Mouse (Mus musculus) forebrain, postnatal 0 days (tissue): ENCODE results near the gene Serpinf1. TPM values are rescaled to one million over a fixed set of nuclear protein-coding genes. Genes with fewer than 3 reads are reported as not detected.

Source experiments
- ATAC-seq: fragments of 200-750 bp; cut with Nextera tagmentation; 2 replicates; pipeline ENCODE4 v1.8.0; 2017; ENCODE audit warnings: mild to moderate bottlenecking, moderate library complexity
- DNase-seq: peaks from one replicate; pipeline ENCODE4 v3.0.0-alpha.2; 2015
- H3K27ac ChIP-seq: fragments of 300-500 bp; sonication (generic); 2 replicates; pipeline ENCODE4 v1.5.1; 2014; ENCODE audit warnings: low read depth, mild to moderate bottlenecking, antibody characterized with exemption, low read length, moderate library complexity, mixed read lengths
- H3K27me3 ChIP-seq: fragments of 300-500 bp; sonication (generic); 2 replicates; pipeline ENCODE4 v1.6.1; 2014; ENCODE audit warnings: mild to moderate bottlenecking, low read length, mixed read lengths; ENCODE audit not compliant: insufficient read depth
- H3K36me3 ChIP-seq: fragments of 300-500 bp; sonication (generic); 2 replicates; pipeline ENCODE4 v1.6.1; 2014; ENCODE audit warnings: mild to moderate bottlenecking, moderate library complexity; ENCODE audit not compliant: insufficient read depth
- H3K4me1 ChIP-seq: fragments of 300-500 bp; sonication (generic); 2 replicates; pipeline ENCODE4 v1.6.1; 2014; ENCODE audit warnings: antibody characterized with exemption; ENCODE audit not compliant: insufficient read depth
- H3K4me2 ChIP-seq: fragments of 300-500 bp; sonication (generic); 2 replicates; pipeline ENCODE4 v1.6.1; 2014; ENCODE audit warnings: low read depth, mild to moderate bottlenecking, moderate library complexity
- H3K4me3 ChIP-seq: fragments of 300-500 bp; sonication (generic); 2 replicates; pipeline ENCODE4 v1.5.1; 2014; ENCODE audit warnings: low read depth, low read length, mixed read lengths
- H3K9ac ChIP-seq: fragments of 300-500 bp; sonication (generic); 2 replicates; pipeline ENCODE4 v1.6.1; 2014; ENCODE audit warnings: mild to moderate bottlenecking
- H3K9me3 ChIP-seq: fragments of 300-500 bp; sonication (generic); 2 replicates; pipeline ENCODE4 v1.6.1; 2016; ENCODE audit warnings: low read length
- CTCF ChIP-seq: sonication (generic); IDR thresholded peaks from 2 replicates; pipeline ENCODE4 v1.5.1; 2016; ENCODE audit warnings: antibody characterized with exemption, control low read depth, low read depth
- WGBS: fragments of 180-500 bp; shearing (Covaris S2); extraction: QIAGEN DNeasy Blood & Tissue Kit; methylation state at CpG from one replicate; pipeline ENCODE4 v1.1.7; 2014; 5-methylcytosine and 5-hydroxymethylcytosine counted together
- polyA plus RNA-seq: library from polyadenylated mRNA; unstranded; fragments of >200 nt; fragmentation: Nextera tagmentation; extraction: Ambion mirVana; gene quantifications from 2 replicates; pipeline ENCODE4 v1.2.1, GENCODE M21; 2015
- total RNA-seq: library from RNA; depleted of rRNA; stranded (reverse); fragments of >200 nt; gene quantifications from 2 replicates; pipeline ENCODE4 v1.2.3, GENCODE M21; 2014

Gene Serpinf1
- total and polyA plus RNA-seq, 2 experiments from 2014 or later = 44.6 to 53.3 TPM

DNA sequence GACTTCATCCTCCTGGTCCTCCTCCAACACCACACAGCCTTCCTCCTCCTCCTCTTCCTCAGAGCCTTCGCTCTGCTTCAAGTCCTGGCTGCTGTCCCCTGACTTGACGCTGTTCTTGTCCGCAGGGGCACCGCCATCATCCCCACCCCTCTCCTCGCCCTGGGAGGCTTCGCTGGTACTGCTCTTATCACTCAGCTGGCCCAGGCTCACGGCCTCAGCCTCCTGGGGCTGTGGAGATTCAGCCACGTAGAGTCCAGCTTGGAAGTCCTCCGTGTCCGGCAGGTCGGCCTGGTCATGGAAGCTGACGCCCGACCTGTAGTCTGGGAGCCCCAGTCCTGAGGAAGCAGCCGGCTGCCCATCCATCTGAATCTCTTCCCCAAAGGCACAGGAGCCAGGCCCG lies 28.4 kb upstream of the Serpinf1 start:
- 88% methylated on average over 15 of the region's 15 CpGs for WGBS
- no peak for TF ChIP-seq CTCF
- no peak overlapping the region for H3K4me2 ChIP-seq
- no peaks in the 10 kb centered on the region for H3K27me3 ChIP-seq
- H3K4me3 ChIP-seq = no peak overlapping the region
- no peak overlapping the region for H3K9ac ChIP-seq
- 0 out of 2 replicates have a peak, but pooled peaks cover 8% of the 10 kb centered on the region for H3K4me1 ChIP-seq
- DNase-seq = no peak
- ATAC-seq = no peak
- H3K9me3 ChIP-seq = no peaks in the 10 kb centered on the region
- H3K27ac ChIP-seq = no peak overlapping the region
- H3K36me3 ChIP-seq = peaks cover 40% of the 10 kb centered on the region

DNA sequence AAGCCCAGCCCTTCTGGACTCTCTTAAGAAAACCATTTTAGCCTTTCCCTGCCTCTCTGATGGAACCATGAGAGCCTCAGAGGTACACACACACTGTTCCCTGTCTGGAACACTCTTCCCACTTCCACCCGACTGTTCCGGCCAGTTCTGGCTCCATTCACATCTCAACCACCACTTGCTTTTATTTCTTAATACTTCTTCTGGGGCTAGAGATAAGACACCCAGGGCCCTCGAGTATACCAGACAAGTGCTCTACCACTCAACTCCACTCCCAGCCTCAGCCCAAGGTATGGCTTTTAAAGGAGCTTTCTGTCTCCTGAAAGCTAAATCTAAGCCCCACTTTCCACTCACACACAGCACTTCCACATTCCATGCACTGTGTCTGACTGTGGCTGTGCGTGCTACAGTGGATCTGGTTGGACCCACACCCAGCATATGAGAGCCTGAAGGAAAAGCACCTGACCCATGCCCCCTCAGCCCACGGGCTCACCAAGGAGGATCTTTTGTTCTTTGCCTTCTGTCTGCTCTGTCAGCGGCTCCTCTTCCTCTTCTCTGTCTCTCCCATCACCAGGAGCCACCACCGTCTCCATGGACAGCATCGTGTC lies 27.9 kb upstream of the Serpinf1 start:
- no peak for DNase-seq
- no peak overlapping the region for H3K27ac ChIP-seq
- H3K36me3 ChIP-seq = peaks cover 46% of the 10 kb centered on the region
- 0 out of 2 replicates have a peak, but pooled peaks cover 8% of the 10 kb centered on the region for H3K4me1 ChIP-seq
- no peaks in the 10 kb centered on the region for H3K27me3 ChIP-seq
- TF ChIP-seq CTCF = no peak
- no peak overlapping the region for H3K4me2 ChIP-seq
- no peak overlapping the region for H3K9ac ChIP-seq
- ATAC-seq = no peak
- WGBS = 87% methylated on average over 8 of the region's 8 CpGs
- H3K4me3 ChIP-seq = no peak overlapping the region
- H3K9me3 ChIP-seq = no peaks in the 10 kb centered on the region

DNA sequence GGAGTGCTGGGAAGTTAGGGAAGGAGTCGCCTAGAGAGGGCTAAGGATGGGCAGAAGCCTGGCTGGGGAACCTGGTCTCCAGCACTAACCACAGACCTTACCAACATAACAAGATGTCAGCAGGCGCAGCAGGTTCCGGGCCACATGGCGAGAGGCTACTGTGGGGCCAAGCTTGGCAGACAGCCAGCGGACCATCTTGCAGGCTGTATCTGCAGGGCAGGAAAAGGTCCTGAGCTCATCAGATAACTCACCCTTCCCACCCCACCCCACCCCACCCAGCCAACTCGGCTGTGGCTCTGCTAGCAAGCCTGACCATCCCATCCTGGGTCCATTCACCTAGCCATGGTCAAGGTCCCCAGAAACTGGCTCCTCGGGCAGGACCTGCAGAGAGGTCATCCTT lies 27.2 kb upstream of the Serpinf1 start:
- Histone ChIP-seq H3K4me3 (no peak overlapping the region), H3K27me3 (no peaks in the 10 kb centered on the region), H3K9me3 (no peaks in the 10 kb centered on the region), H3K9ac (no peak overlapping the region), H3K27ac (no peak overlapping the region), H3K4me2 (no peak overlapping the region), H3K4me1 (0 out of 2 replicates have a peak, but pooled peaks cover 8% of the 10 kb centered on the region), H3K36me3 (peaks cover 46% of the 10 kb centered on the region)
- no peak for TF ChIP-seq CTCF
- 79% methylated on average over 7 of the region's 7 CpGs for WGBS
- DNase-seq (no peak), ATAC-seq (no peak)

- DNase-seq = no peak
- no peaks in the 10 kb centered on the region for H3K9me3 ChIP-seq
- no peak for TF ChIP-seq CTCF
- 0 out of 2 replicates have a peak, but pooled peaks cover 2% of the 10 kb centered on the region for H3K4me1 ChIP-seq
- H3K36me3 ChIP-seq = peaks cover 52% of the 10 kb centered on the region
- no peak overlapping the region for H3K4me2 ChIP-seq
- no peak for ATAC-seq
- H3K9ac ChIP-seq = no peak overlapping the region
- H3K27me3 ChIP-seq = no peaks in the 10 kb centered on the region
- H3K27ac ChIP-seq = no peak overlapping the region
- WGBS = 88% methylated on average over 3 of the region's 3 CpGs
- no peak overlapping the region for H3K4me3 ChIP-seq
These were observed 26.1 kb upstream of the Serpinf1 start for GRCm38 (mm10) chr11:75448575-75448974.

GRCm38 (mm10) chr11:75443711-75444110 lies 21.2 kb upstream of the Serpinf1 start:
- no peaks in the 10 kb centered on the region for H3K9me3 ChIP-seq
- H3K27ac ChIP-seq = no peak overlapping the region
- DNase-seq = no peak
- peaks cover 51% of the 10 kb centered on the region for H3K36me3 ChIP-seq
- no peak for ATAC-seq
- H3K27me3 ChIP-seq = no peaks in the 10 kb centered on the region
- H3K4me1 ChIP-seq = no peaks in the 10 kb centered on the region
- H3K4me3 ChIP-seq = no peak overlapping the region
- 59% methylated on average over 8 of the region's 8 CpGs for WGBS
- TF ChIP-seq CTCF = no peak
- no peak overlapping the region for H3K9ac ChIP-seq
- H3K4me2 ChIP-seq = no peak overlapping the region

DNA sequence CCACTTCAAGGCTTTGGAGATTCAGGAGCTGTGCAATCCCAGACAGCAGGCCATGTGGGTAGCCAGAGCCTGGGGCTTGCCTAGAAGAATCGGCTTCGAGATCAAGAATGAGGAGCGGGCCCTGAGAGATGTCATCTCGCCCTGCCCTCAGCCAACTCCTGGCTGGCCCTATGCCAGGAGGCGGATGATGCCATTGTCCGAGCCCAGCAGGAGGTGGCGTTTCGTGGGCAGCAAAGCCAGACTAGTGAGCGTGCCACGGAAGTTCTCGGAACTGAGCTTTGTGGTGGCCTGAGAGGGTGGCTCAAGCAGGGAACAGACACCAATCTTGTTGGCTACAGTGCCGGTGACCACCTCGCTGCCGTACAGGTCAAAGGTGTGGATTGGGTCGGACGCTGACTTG lies 19.1 kb upstream of the Serpinf1 start:
- H3K4me3 ChIP-seq = no peak overlapping the region
- no peak for TF ChIP-seq CTCF
- no peaks in the 10 kb centered on the region for H3K4me1 ChIP-seq
- no peak overlapping the region for H3K4me2 ChIP-seq
- ATAC-seq = no peak
- DNase-seq = no peak
- WGBS = 56% methylated on average over 16 of the region's 16 CpGs
- peaks cover 30% of the 10 kb centered on the region for H3K36me3 ChIP-seq
- H3K27me3 ChIP-seq = no peaks in the 10 kb centered on the region
- H3K9ac ChIP-seq = no peak overlapping the region
- H3K9me3 ChIP-seq = no peaks in the 10 kb centered on the region
- no peak overlapping the region for H3K27ac ChIP-seq

GRCm38 (mm10) chr11:75441034-75441433 lies 18.5 kb upstream of the Serpinf1 start:
- H3K27me3 ChIP-seq = no peaks in the 10 kb centered on the region
- no peak overlapping the region for H3K4me3 ChIP-seq
- TF ChIP-seq CTCF = no peak
- no peak overlapping the region for H3K4me2 ChIP-seq
- H3K27ac ChIP-seq = no peak overlapping the region
- WGBS = 90% methylated on average over 7 of the region's 7 CpGs
- ATAC-seq (no peak), DNase-seq (no peak)
- H3K9ac ChIP-seq = no peak overlapping the region
- H3K4me1 ChIP-seq = no peaks in the 10 kb centered on the region
- H3K9me3 ChIP-seq = no peaks in the 10 kb centered on the region
- peaks cover 25% of the 10 kb centered on the region for H3K36me3 ChIP-seq
